ENCODE assay signal across 15 mouse cellular contexts in the genomic region with DNA sequence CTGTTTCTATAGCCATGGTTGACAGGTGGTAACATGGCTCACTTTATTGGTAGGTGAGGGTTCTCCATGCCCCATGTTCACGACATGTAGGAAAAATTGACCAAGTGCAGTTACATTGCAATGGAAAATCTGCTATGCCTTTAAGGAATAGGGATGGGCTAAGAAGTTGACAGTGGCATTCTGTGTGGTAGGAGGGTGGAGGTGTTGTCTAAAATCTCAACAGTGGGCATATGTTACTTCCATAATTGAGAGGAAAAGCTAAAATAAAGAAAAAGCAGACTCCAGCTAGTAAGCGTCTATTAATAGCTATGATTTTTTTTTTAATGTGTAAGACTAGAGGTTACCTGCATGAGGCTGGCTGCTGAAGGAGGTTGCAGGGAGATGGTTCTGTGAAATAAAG.
"Had no signal": no experiment of that assay in that cellular context is flagged by ENCODE, and none has a peak within 500 bp of the region (broad histone marks: within the 10 kb centered on the region; RNA-seq: fewer than 3 reads in every experiment).

No protein-coding gene starts in this region.

- DNase-seq: left cerebral cortex, postnatal 4 days; liver, embryonic 13.5 days; liver, postnatal 0 days; lung, adult 18-20 months; lung, adult 2 months; lung, embryonic 14.5 days; lung, postnatal 10 days; lung, postnatal 14 days; lung, postnatal 36 days; midbrain, embryonic 14.5 days had no signal

- ATAC-seq: liver, embryonic 12.5 days; liver, postnatal 0 days; lung, postnatal 0 days; midbrain, embryonic 13.5 days; midbrain, embryonic 15.5 days; midbrain, embryonic 16.5 days had no signal
